Mouse (Mus musculus): ENCODE results near the gene Ssu72. TPM values are rescaled to one million over a fixed set of nuclear protein-coding genes. Genes with fewer than 3 reads are reported as not detected.

The Ssu72 gene
- total and polyA plus RNA-seq, 3 experiments, result 160 to 245 (median 169) TPM

DNA sequence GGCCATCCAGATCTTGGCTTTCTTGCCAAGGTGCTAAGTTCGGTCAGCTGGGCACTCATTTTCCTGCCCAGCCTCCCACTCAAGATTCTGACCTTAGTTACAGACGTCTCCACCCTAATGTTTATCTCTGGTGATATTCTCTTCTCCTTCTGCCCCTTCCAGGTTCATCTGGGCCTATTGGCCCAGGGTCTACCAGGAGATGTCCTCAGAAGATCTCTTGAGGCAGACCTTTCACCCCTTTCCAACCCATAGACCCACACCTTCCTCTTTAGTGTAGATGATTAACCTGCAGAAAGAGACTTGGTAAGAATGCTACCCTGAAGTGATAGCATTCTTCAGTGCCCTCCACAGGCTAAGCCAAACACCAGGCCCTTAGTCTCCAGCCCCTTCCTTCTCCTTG is 67.1 kb downstream of the Ssu72 start:
- Histone ChIP-seq H3K36me3 (replicated peaks in 1 of 2; ENCODE audit: control insufficient read depth in 1 of 2, insufficient read depth in 1 of 2, low read length in 1 of 2) (no peaks in the 10 kb centered on the region), H3K79me2 (replicated peaks; ENCODE audit: control insufficient read depth, extremely low read depth, insufficient read depth, poor library complexity, severe bottlenecking) (no peaks in the 10 kb centered on the region), H3K4me3 (replicated peaks in 1 of 3; ENCODE audit: low read depth in 2 of 3, low read length in 2 of 3, poor library complexity in 1 of 3) (no peak overlapping the region), H3K9me3 (replicated peaks; ENCODE audit: low read length) (no peaks in the 10 kb centered on the region), H3K27ac (ENCODE audit: insufficient read depth, low read depth) (no peak overlapping the region), H3K4me2 (ENCODE audit: insufficient read depth, low read depth, poor library complexity, severe bottlenecking) (no peak overlapping the region), H3K4me1 (ENCODE audit: control insufficient read depth in 1 of 2, insufficient read depth in 2 of 2) (peaks cover 21 to 45% of the 10 kb centered on the region in 2 experiments), H3K9ac (ENCODE audit: insufficient read depth, low read depth) (no peak overlapping the region), H3K27me3 (replicated peaks) (peaks cover 44% of the 10 kb centered on the region)
- DNase-seq (ENCODE audit: extremely low read depth), result no peak
- in situ Hi-C loops (cut with MboI; ENCODE audit: low pct_ligation_motif_present, low pct_unique_long_range_greater_than_20kb, low sequenced_read_pairs), result no loop called here
- dilution Hi-C loops (cut with MboI; ENCODE audit: extremely low pct_ligation_motif_present, extremely low pct_unique_long_range_greater_than_20kb, low sequenced_read_pairs), result no loop called here
- TF ChIP-seq GABPA (IDR thresholded peaks at IDR 0.05; ENCODE audit: insufficient replicate concordance, low read depth, low read length) (no peak), ZMIZ1 (IDR thresholded peaks at IDR 0.05; ENCODE audit: low read depth, low read length) (no peak), CTCF (conservative IDR thresholded peaks at IDR 0.05 in 1 of 2, IDR thresholded peaks at IDR 0.05 in 1 of 2; ENCODE audit: low read depth in 2 of 2, low read length in 2 of 2) (no peak), CHD1 (IDR thresholded peaks at IDR 0.05; ENCODE audit: low read depth, low read length) (no peak), PAX5 (IDR thresholded peaks at IDR 0.05; ENCODE audit: low read length) (no peak), POLR2AphosphoS2 (IDR thresholded peaks at IDR 0.05; ENCODE audit: low read depth, low read length) (no peak), MAX (IDR thresholded peaks at IDR 0.05; ENCODE audit: low read length) (no peak), SMC3 (IDR thresholded peaks at IDR 0.05; ENCODE audit: low read depth, low read length) (no peak), EP300 (IDR thresholded peaks at IDR 0.05; ENCODE audit: low read length) (no peak), KAT2A (IDR thresholded peaks at IDR 0.05; ENCODE audit: insufficient replicate concordance, low read length) (no peak), CHD2 (IDR thresholded peaks at IDR 0.05; ENCODE audit: low read length) (no peak), USF1 (IDR thresholded peaks at IDR 0.05; ENCODE audit: low read depth, low read length) (no peak), MYC (IDR thresholded peaks at IDR 0.05; ENCODE audit: low read depth, low read length) (no peak), ELF1 (IDR thresholded peaks at IDR 0.05; ENCODE audit: low read depth, low read length) (no peak), RCOR1 (conservative IDR thresholded peaks at IDR 0.05; ENCODE audit: low read depth, low read length) (no peak), JUN (IDR thresholded peaks at IDR 0.05; ENCODE audit: insufficient read depth, low read depth, low read length) (no peak)

DNA sequence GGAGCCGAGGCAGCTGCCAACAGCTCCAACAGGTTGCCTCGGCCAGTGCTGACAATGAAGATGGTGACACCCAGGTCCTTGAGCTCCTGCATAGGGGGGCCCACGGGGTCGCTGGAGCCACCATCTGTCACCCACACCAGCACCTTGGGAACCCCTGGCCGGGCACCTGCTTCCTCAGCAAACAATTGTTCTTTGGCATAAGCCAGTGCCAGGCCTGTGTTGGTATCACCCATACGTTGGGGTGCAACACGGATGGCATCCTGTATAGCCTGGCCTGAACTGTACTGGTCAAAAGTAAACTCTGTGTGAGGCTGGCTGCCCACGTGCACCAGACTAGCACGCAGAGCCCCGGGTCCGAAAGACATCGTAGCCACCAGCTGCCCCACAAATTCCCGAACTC is 68.2 kb downstream of the Ssu72 start:
- H3K27me3 ChIP-seq (replicated peaks), result peaks cover 44% of the 10 kb centered on the region
- no peak for TF ChIP-seq ZKSCAN1 (IDR thresholded peaks at IDR 0.05; ENCODE audit: borderline replicate concordance, low read depth, low read length)
- TF ChIP-seq E2F4 (IDR thresholded peaks at IDR 0.05; ENCODE audit: insufficient replicate concordance, low read depth, low read length), result no peak
- no peak for TF ChIP-seq KAT2A (IDR thresholded peaks at IDR 0.05; ENCODE audit: insufficient replicate concordance, low read length)
- no peak for TF ChIP-seq EP300 (IDR thresholded peaks at IDR 0.05; ENCODE audit: low read length)
- TF ChIP-seq RCOR1 (conservative IDR thresholded peaks at IDR 0.05; ENCODE audit: low read depth, low read length), result no peak
- TF ChIP-seq CHD2 (IDR thresholded peaks at IDR 0.05; ENCODE audit: low read length), result no peak
- TF ChIP-seq ETS1 (conservative IDR thresholded peaks at IDR 0.05; ENCODE audit: low read depth, low read length), result no peak
- no peak for TF ChIP-seq POLR2A (IDR thresholded peaks at IDR 0.05; ENCODE audit: low read depth, low read length)
- no peak for TF ChIP-seq ZNF384 (IDR thresholded peaks at IDR 0.05; ENCODE audit: low read depth, low read length)
- TF ChIP-seq ELF1 (IDR thresholded peaks at IDR 0.05; ENCODE audit: low read depth, low read length), result no peak
- no peak for TF ChIP-seq POLR2AphosphoS2 (IDR thresholded peaks at IDR 0.05; ENCODE audit: low read depth, low read length)
- no peak for TF ChIP-seq PAX5 (IDR thresholded peaks at IDR 0.05; ENCODE audit: low read length)
- no peak for TF ChIP-seq CHD1 (IDR thresholded peaks at IDR 0.05; ENCODE audit: low read depth, low read length)
- TF ChIP-seq TCF12 (IDR thresholded peaks at IDR 0.05; ENCODE audit: low read depth, low read length), result no peak
- no peaks in the 10 kb centered on the region for H3K79me2 ChIP-seq (replicated peaks; ENCODE audit: control insufficient read depth, extremely low read depth, insufficient read depth, poor library complexity, severe bottlenecking)
- no peak overlapping the region for H3K9ac ChIP-seq (ENCODE audit: insufficient read depth, low read depth)
- H3K36me3 ChIP-seq (replicated peaks in 1 of 2; ENCODE audit: control insufficient read depth in 1 of 2, insufficient read depth in 1 of 2, low read length in 1 of 2), result no peaks in the 10 kb centered on the region
- no peak overlapping the region for H3K27ac ChIP-seq (ENCODE audit: insufficient read depth, low read depth)
- H3K9me3 ChIP-seq (replicated peaks; ENCODE audit: low read length), result no peaks in the 10 kb centered on the region
- H3K4me2 ChIP-seq (ENCODE audit: insufficient read depth, low read depth, poor library complexity, severe bottlenecking), result no peak overlapping the region
- H3K4me3 ChIP-seq (replicated peaks in 1 of 3; ENCODE audit: low read depth in 2 of 3, low read length in 2 of 3, poor library complexity in 1 of 3), result no peak overlapping the region
- H3K4me1 ChIP-seq (ENCODE audit: control insufficient read depth in 1 of 2, insufficient read depth in 2 of 2), result peaks cover 21 to 50% of the 10 kb centered on the region in 2 experiments
- no peak for DNase-seq (ENCODE audit: extremely low read depth)
- in situ Hi-C loops (cut with MboI; ENCODE audit: low pct_ligation_motif_present, low pct_unique_long_range_greater_than_20kb, low sequenced_read_pairs), result no loop called here
- dilution Hi-C loops (cut with MboI; ENCODE audit: extremely low pct_ligation_motif_present, extremely low pct_unique_long_range_greater_than_20kb, low sequenced_read_pairs), result no loop called here
